Mouse (Mus musculus) c-Kit-positive CD71-positive TER-119-negative erythroid progenitor cells, embryonic 14.5 days (primary cell): ENCODE data around the gene Tifa.

Experiments used
- DNase-seq: peaks from one replicate; pipeline ENCODE4 v3.0.0-alpha.2; 2013; ENCODE audit warnings: low read depth

Gene Tifa

DNA sequence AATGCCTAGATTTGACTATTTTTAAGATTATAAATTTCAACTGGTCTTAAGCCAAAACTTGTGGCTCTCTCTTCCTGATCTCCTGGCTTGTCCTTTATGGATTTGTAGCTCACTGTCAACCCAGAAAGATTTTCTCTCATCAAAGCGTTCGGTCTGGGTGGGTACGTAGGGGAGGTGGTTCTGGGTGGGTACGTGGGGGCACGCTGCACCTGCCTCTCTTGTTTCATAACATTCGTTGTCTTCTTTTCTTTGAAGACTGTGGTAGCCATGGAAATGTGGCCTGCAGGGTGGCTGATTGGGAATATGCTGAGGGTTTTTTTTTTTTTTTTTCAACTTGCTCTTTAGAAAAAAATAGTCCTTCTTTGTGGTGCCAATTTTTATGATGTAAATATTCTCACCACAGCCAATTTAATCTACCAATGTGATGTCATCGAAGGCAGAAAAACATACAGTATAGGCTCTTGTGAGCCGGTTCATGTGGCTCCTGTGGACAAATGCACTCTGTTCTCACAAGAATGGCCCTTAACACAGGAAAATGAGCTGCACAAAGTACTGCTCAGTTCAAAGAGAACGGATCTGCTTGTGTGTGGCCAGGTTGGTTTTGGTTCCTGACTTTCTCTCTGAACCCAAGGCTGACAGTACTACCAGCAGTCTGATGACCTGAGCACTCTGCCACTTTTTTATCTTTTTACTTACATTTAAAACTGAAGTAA, 78.6 kb downstream of the Tifa start:
- no peak for DNase-seq

DNA sequence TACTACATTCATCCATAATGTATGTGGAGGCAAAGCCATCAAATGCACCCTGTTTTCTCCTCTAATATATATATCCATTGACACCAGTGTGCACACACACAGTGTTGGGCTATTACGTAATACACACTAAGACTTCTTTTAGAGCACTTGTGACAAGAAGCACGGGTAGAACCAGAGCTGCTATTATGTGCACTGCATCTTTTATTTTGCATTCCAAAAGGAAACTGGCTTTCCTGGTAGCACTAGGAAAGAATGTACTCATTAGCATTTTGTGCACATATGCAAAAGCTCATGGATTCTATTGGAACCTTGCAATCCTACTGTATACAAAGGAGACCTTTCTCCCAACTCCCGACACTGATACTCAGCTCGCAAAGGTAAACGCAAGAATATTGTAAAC, 79.3 kb downstream of the Tifa start:
- no peak for DNase-seq

GRCm38 (mm10) chr3:127871575-127871974, 82.0 kb downstream of the Tifa start:
- no peak for DNase-seq

- DNase-seq, result no peak
These were observed 84.8 kb downstream of the Tifa start for GRCm38 (mm10) chr3:127874254-127874883.

GRCm38 (mm10) chr3:127875059-127875458, 85.5 kb downstream of the Tifa start:
- DNase-seq, result no peak

DNA sequence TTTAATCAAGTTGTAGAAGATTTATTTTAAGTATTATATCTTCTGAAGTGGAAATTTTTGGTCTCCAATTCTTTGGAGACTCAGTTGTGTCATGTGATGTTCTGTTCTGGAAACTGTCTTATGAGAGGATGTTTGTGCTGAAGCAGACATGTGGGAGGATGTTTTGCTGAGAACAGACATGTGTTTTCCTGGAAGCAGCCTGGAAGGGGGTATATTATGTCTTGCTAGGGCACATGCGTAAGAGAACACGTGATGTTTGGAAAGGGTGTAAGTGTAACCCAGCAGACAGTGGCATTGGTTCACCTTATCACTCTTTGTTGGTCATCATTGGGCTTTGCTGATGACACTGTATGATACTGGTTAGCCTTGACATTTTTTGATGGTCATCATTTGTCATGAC, 85.9 kb downstream of the Tifa start:
- no peak for DNase-seq

DNA sequence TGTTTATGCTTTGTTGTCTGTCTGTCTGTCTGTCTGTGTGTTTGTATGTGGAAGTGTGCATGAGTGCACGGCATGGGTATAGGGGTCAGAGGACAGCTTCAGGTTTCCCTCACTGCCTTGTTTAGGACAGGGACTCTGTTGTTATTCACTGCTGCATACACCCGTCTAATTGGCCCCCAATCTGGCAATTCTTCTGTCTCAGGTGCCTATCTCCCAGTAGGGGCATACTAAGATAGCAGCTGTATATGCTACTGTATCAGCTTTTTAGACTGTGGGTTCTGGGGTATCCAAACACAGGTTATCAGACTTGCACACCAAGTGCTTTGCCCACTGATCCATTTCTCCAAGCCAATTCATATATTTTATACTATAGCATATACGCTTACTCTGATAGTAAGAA, 90.4 kb downstream of the Tifa start:
- no peak for DNase-seq

GRCm38 (mm10) chr3:127881684-127882083, 92.1 kb downstream of the Tifa start:
- DNase-seq, result no peak
